Mouse (Mus musculus) hindbrain, embryonic 16.5 days (tissue): ENCODE measurements around the gene Mpv17l. TPM values are rescaled to one million over a fixed set of nuclear protein-coding genes. Genes with fewer than 3 reads are reported as not detected.
"Not testable (repeated sequence)": the region's sequence is repeated elsewhere in the genome, so short reads cannot be mapped to it uniquely, and the experiment has no call there.

Experiments used
- ATAC-seq: fragments of 200-750 bp; cut with Nextera tagmentation; 2 replicates; pipeline ENCODE4 v1.8.0; 2017; ENCODE audit warnings: moderate TSS enrichment, moderate library complexity
- H3K27ac ChIP-seq: fragments of 300-500 bp; sonication (generic); 2 replicates; pipeline ENCODE4 v1.5.1; 2014; ENCODE audit warnings: low read depth, mild to moderate bottlenecking, control low read depth, low read length, moderate library complexity
- H3K27me3 ChIP-seq: fragments of 300-500 bp; sonication (generic); replicated peaks from 2 replicates; pipeline ENCODE4 v1.6.1; 2014; ENCODE audit warnings: low read length; ENCODE audit not compliant: control insufficient read depth, insufficient read depth
- H3K36me3 ChIP-seq: fragments of 300-500 bp; sonication (generic); 2 replicates; pipeline ENCODE4 v1.6.1; 2014; ENCODE audit warnings: mild to moderate bottlenecking, low read length, moderate library complexity, mixed read lengths; ENCODE audit not compliant: control insufficient read depth, insufficient read depth
- H3K4me1 ChIP-seq: fragments of 300-500 bp; sonication (generic); 2 replicates; pipeline ENCODE4 v1.6.1; 2014; ENCODE audit warnings: low read depth, low read length; ENCODE audit not compliant: control insufficient read depth, insufficient read depth
- H3K4me2 ChIP-seq: fragments of 300-500 bp; sonication (generic); 2 replicates; pipeline ENCODE4 v1.6.1; 2014; ENCODE audit warnings: mild to moderate bottlenecking, low read length, control low read depth, moderate library complexity
- H3K4me3 ChIP-seq: fragments of 300-500 bp; sonication (generic); 2 replicates; pipeline ENCODE4 v1.5.1; 2014; ENCODE audit warnings: mild to moderate bottlenecking, low read length, control low read depth, moderate library complexity
- H3K9ac ChIP-seq: fragments of 300-500 bp; sonication (generic); 2 replicates; pipeline ENCODE4 v1.6.1; 2014; ENCODE audit warnings: low read depth, mild to moderate bottlenecking, control low read depth, low read length, moderate library complexity
- H3K9me3 ChIP-seq: fragments of 300-500 bp; sonication (generic); 2 replicates; pipeline ENCODE4 v1.6.1; 2014; ENCODE audit warnings: mild to moderate bottlenecking, low read length, moderate library complexity; ENCODE audit not compliant: control insufficient read depth
- WGBS: fragments of 180-500 bp; shearing (Covaris S2); extraction: QIAGEN DNeasy Blood & Tissue Kit; methylation state at CpG from one replicate; pipeline ENCODE4 v1.1.7; 2014; 5-methylcytosine and 5-hydroxymethylcytosine counted together
- polyA plus RNA-seq: library from polyadenylated mRNA; unstranded; fragments of >200 nt; fragmentation: Nextera tagmentation; extraction: Ambion mirVana; gene quantifications from 2 replicates; pipeline ENCODE4 v1.2.1, GENCODE M21; 2015

Mpv17l gene
- polyA plus RNA-seq, 1 experiment from 2014 or later: 46.2 TPM

- no peak overlapping the region for H3K4me2 ChIP-seq
- no peaks in the 10 kb centered on the region for H3K36me3 ChIP-seq
- H3K27me3 ChIP-seq: no peaks in the 10 kb centered on the region
- no peaks in the 10 kb centered on the region for H3K4me1 ChIP-seq
- WGBS: 96% methylated on average over 7 of the region's 7 CpGs
- no peak overlapping the region for H3K9ac ChIP-seq
- H3K9me3 ChIP-seq: peaks cover 2% of the 10 kb centered on the region; the same call in 1 of the 2 replicates
- no peak overlapping the region for H3K27ac ChIP-seq
- no peak overlapping the region for H3K4me3 ChIP-seq
- ATAC-seq: no peak
Measured at GRCm38 (mm10) chr16:13921781-13922180, 18.8 kb downstream of the Mpv17l start.

GRCm38 (mm10) chr16:13922499-13922898 is 19.5 kb downstream of the Mpv17l start:
- not testable (repeated sequence) for H3K4me2 ChIP-seq, ATAC-seq, H3K27me3 ChIP-seq, H3K36me3 ChIP-seq, H3K4me1 ChIP-seq, H3K9me3 ChIP-seq, H3K27ac ChIP-seq, H3K4me3 ChIP-seq, H3K9ac ChIP-seq
- WGBS: 91% methylated on average over 3 of the region's 3 CpGs

GRCm38 (mm10) chr16:13922966-13923365 is 20.0 kb downstream of the Mpv17l start:
- H3K4me1 ChIP-seq, ATAC-seq, H3K9ac ChIP-seq, H3K9me3 ChIP-seq, H3K27ac ChIP-seq, H3K36me3 ChIP-seq, H3K4me2 ChIP-seq, H3K4me3 ChIP-seq, H3K27me3 ChIP-seq: not testable (repeated sequence)
- WGBS: 99% methylated on average over 5 of the region's 5 CpGs

GRCm38 (mm10) chr16:13927456-13928075 is 24.6 kb downstream of the Mpv17l start:
- H3K36me3 ChIP-seq: no peaks in the 10 kb centered on the region
- WGBS: 91% methylated on average over 4 of the region's 4 CpGs

GRCm38 (mm10) chr16:13940139-13940846 is 37.3 kb downstream of the Mpv17l start:
- no peaks in the 10 kb centered on the region for H3K27me3 ChIP-seq
- peak overlapping the region; percentile 94 for H3K4me2 ChIP-seq
- peak overlapping the region; percentile 69 for H3K4me3 ChIP-seq
- H3K36me3 ChIP-seq: no peaks in the 10 kb centered on the region
- peak overlapping the region; percentile 79 for H3K9ac ChIP-seq
- 3% methylated on average over 28 of the region's 28 CpGs for WGBS
- ATAC-seq: peak; percentile 100
- H3K9me3 ChIP-seq: no peaks in the 10 kb centered on the region
- H3K27ac ChIP-seq: peak overlapping the region; percentile 76; the same call in 1 of the 2 replicates
- peaks cover 9% of the 10 kb centered on the region for H3K4me1 ChIP-seq

More at GRCm38 (mm10) chr16:13927456-13928075, 24.6 kb downstream of the Mpv17l start:
- no peak overlapping the region for H3K9ac ChIP-seq
- H3K27me3 ChIP-seq: no peaks in the 10 kb centered on the region
- no peak for ATAC-seq
- no peaks in the 10 kb centered on the region for H3K4me1 ChIP-seq
- no peak overlapping the region for H3K4me3 ChIP-seq
- H3K27ac ChIP-seq: no peak overlapping the region
- H3K9me3 ChIP-seq: no peaks in the 10 kb centered on the region
- H3K4me2 ChIP-seq: no peak overlapping the region

- Histone ChIP-seq H3K27me3 (no peaks in the 10 kb centered on the region), H3K4me3 (peak overlapping the region; percentile 69), H3K4me2 (peak overlapping the region; percentile 94), H3K4me1 (peaks cover 9% of the 10 kb centered on the region), H3K36me3 (no peaks in the 10 kb centered on the region), H3K9ac (peak overlapping the region; percentile 79), H3K27ac (peak overlapping the region; percentile 76; the same call in 1 of the 2 replicates), H3K9me3 (no peaks in the 10 kb centered on the region)
- ATAC-seq: peak; percentile 92
- WGBS: 3% methylated on average over 33 of the region's 34 CpGs
Measured at GRCm38 (mm10) chr16:13940847-13941395, 38.0 kb downstream of the Mpv17l start.

GRCm38 (mm10) chr16:13944178-13944577 is 41.2 kb downstream of the Mpv17l start:
- no peaks in the 10 kb centered on the region for H3K36me3 ChIP-seq
- no peaks in the 10 kb centered on the region for H3K9me3 ChIP-seq
- H3K4me2 ChIP-seq: no peak overlapping the region
- ATAC-seq: no peak
- no peak overlapping the region for H3K9ac ChIP-seq
- WGBS: 66% methylated on average over 4 of the region's 4 CpGs
- H3K4me3 ChIP-seq: no peak overlapping the region
- no peaks in the 10 kb centered on the region for H3K27me3 ChIP-seq
- H3K4me1 ChIP-seq: peaks cover 9% of the 10 kb centered on the region
- H3K27ac ChIP-seq: no peak overlapping the region

GRCm38 (mm10) chr16:13944752-13945151 is 41.8 kb downstream of the Mpv17l start:
- no peaks in the 10 kb centered on the region for H3K27me3 ChIP-seq
- no peaks in the 10 kb centered on the region for H3K9me3 ChIP-seq
- no peaks in the 10 kb centered on the region for H3K36me3 ChIP-seq
- no peak overlapping the region for H3K4me2 ChIP-seq
- no peak overlapping the region for H3K4me3 ChIP-seq
- peaks cover 9% of the 10 kb centered on the region for H3K4me1 ChIP-seq
- H3K9ac ChIP-seq: no peak overlapping the region
- H3K27ac ChIP-seq: no peak overlapping the region
- WGBS: 91% methylated on average over 5 of the region's 5 CpGs
- ATAC-seq: no peak

GRCm38 (mm10) chr16:13945153-13945552 is 42.2 kb downstream of the Mpv17l start:
- 82% methylated on average over 4 of the region's 4 CpGs for WGBS
- H3K4me1 ChIP-seq: peaks cover 7% of the 10 kb centered on the region
- no peak for ATAC-seq
- no peak overlapping the region for H3K27ac ChIP-seq
- no peak overlapping the region for H3K4me2 ChIP-seq
- no peaks in the 10 kb centered on the region for H3K27me3 ChIP-seq
- H3K36me3 ChIP-seq: no peaks in the 10 kb centered on the region
- no peaks in the 10 kb centered on the region for H3K9me3 ChIP-seq
- H3K9ac ChIP-seq: no peak overlapping the region
- H3K4me3 ChIP-seq: no peak overlapping the region
